Comparison of ENCODE assay signal across 7 mouse cellular contexts in genomic region chrX:51018786-51019179, GRCm38 (mm10). TPM values are rescaled to one million over a fixed set of nuclear protein-coding genes. Genes with fewer than 3 reads are reported as not detected.
DNase-seq lines count a peak whose midpoint lies in the region; ATAC-seq lines count a peak whose summit lies in the region.

No protein-coding gene starts in this region.

- DNase-seq in adrenal gland, adult 2 months = peak; percentile 85
- peak; percentile 79 for DNase-seq in embryo, embryonic 10 days (ENCODE audit: low spot score)
- DNase-seq in gastrocnemius, postnatal 14 days = peak; percentile 82
- peak; percentile 79 for DNase-seq in intestine, embryonic 14.5 days (ENCODE audit: low spot score)
- peak; percentile 47 to 64 for DNase-seq in left cerebral cortex, postnatal 36 days (ENCODE audit: low spot score in 2 of 2)
- DNase-seq in midbrain, embryonic 10.5 days (ENCODE audit: low spot score) = peak; percentile 72
- DNase-seq in skeletal muscle tissue, adult 2 months (ENCODE audit: low read depth, low spot score) = peak; percentile 73

- peak; percentile 88 for ATAC-seq in intestine, embryonic 14.5 days (replicated peaks; ENCODE audit: low FRiP score, low TSS enrichment, low read depth)

- H3K27me3 ChIP-seq in intestine, embryonic 14.5 days (replicated peaks; ENCODE audit: control insufficient read depth, insufficient read depth, low read length) = no peaks in the 10 kb centered on the region
- H3K27me3 ChIP-seq in midbrain, embryonic 10.5 days (ENCODE audit: low read depth, poor library complexity, severe bottlenecking) = no peaks in the 10 kb centered on the region

- peaks cover 10% of the 10 kb centered on the region for H3K36me3 ChIP-seq in intestine, embryonic 14.5 days (ENCODE audit: control insufficient read depth, insufficient read depth, low read length)
- H3K36me3 ChIP-seq in midbrain, embryonic 10.5 days = peaks cover 17% of the 10 kb centered on the region

- H3K27ac ChIP-seq in intestine, embryonic 14.5 days (ENCODE audit: low read depth) = peak overlapping the region; percentile 94
- peak overlapping the region; percentile 95 for H3K27ac ChIP-seq in midbrain, embryonic 10.5 days (replicated peaks)

- no peaks in the 10 kb centered on the region for H3K9me3 ChIP-seq in intestine, embryonic 14.5 days (ENCODE audit: control insufficient read depth, low read length)
- H3K9me3 ChIP-seq in midbrain, embryonic 10.5 days (replicated peaks) = 0 out of 2 replicates have a peak, but pooled peaks cover 6% of the 10 kb centered on the region

- peaks cover 3% of the 10 kb centered on the region; the same call in 1 of the 2 replicates for H3K4me1 ChIP-seq in intestine, embryonic 14.5 days (replicated peaks; ENCODE audit: control insufficient read depth, insufficient read depth, low read length)
- H3K4me1 ChIP-seq in midbrain, embryonic 10.5 days = no peaks in the 10 kb centered on the region

- H3K4me2 ChIP-seq in intestine, embryonic 14.5 days (ENCODE audit: low read length) = peak overlapping the region; percentile 42

- H3K4me3 ChIP-seq in intestine, embryonic 14.5 days (ENCODE audit: low read depth, low read length) = peak overlapping the region; percentile 50
- peak overlapping the region; percentile 65 for H3K4me3 ChIP-seq in midbrain, embryonic 10.5 days

- peak overlapping the region; percentile 78 for H3K9ac ChIP-seq in intestine, embryonic 14.5 days (ENCODE audit: low read length)

- 19% methylated on average over 21 of the region's 32 CpGs for WGBS in intestine, embryonic 14.5 days
- WGBS in midbrain, embryonic 10.5 days = 22% methylated on average over 20 of the region's 32 CpGs

- intact Hi-C loops in gastrocnemius, postnatal 14 days (cut with DNase I; ENCODE audit: low total_unique reads) = no loop called here
- intact Hi-C loops in left cerebral cortex, postnatal 36 days (cut with DNase I) = no loop called here

RNA-seq across cellular contexts. Expression of gene Rap2c, which starts 1.0 kb away (rescaled TPM):
- 10 to 100 TPM; 25.8 to 26.3 TPM for total RNA-seq in adrenal gland, adult 2 months (2021)
- polyA plus RNA-seq in adrenal gland, adult 2 months (2012; rRNA removed) = 0.52 and 0.76 TPM in 2 replicates
- 10 to 100 TPM; 25.3 to 28.1 TPM for total RNA-seq in gastrocnemius, postnatal 14 days (2021)
- 21.5 and 24.3 TPM in 2 replicates for polyA plus RNA-seq in intestine, embryonic 14.5 days (2014; fragmentation: Nextera tagmentation; extraction: Ambion mirVana)
- total RNA-seq in left cerebral cortex, postnatal 36 days (2021) = 10 to 100 TPM; 24.8 to 25.8 TPM
- polyA plus RNA-seq in midbrain, embryonic 10.5 days (2016; fragmentation: Nextera tagmentation; extraction: Ambion mirVana) = 15.6 and 16.4 TPM in 2 replicates

Comparison
In these comparisons a context has a peak if more than half of its experiments do, and no peak if none do; other contexts are left out.
1. Peak in every context shown above with its lines: DNase-seq, ATAC-seq, H3K4me3 ChIP-seq and H3K27ac ChIP-seq.